Mouse (Mus musculus) hindbrain, embryonic 12.5 days (tissue): ENCODE data around the gene Adamts6. TPM values are rescaled to one million over a fixed set of nuclear protein-coding genes. Genes with fewer than 3 reads are reported as not detected.

ENCODE experiments used
- ATAC-seq: fragments of 200-750 bp; cut with Nextera tagmentation; 2 replicates; pipeline ENCODE4 v1.8.0; 2017; ENCODE audit warnings: moderate TSS enrichment; ENCODE audit not compliant: low FRiP score
- H3K27ac ChIP-seq: fragments of 300-500 bp; sonication (generic); 2 replicates; pipeline ENCODE4 v1.5.1; 2016; ENCODE audit warnings: mild to moderate bottlenecking
- H3K27me3 ChIP-seq: fragments of 300-500 bp; sonication (generic); 2 replicates; pipeline ENCODE4 v1.6.1; 2016; ENCODE audit warnings: mild to moderate bottlenecking
- H3K36me3 ChIP-seq: fragments of 300-500 bp; sonication (generic); 2 replicates; pipeline ENCODE4 v1.6.1; 2016; ENCODE audit warnings: mild to moderate bottlenecking
- H3K4me1 ChIP-seq: fragments of 300-500 bp; sonication (generic); 2 replicates; pipeline ENCODE4 v1.6.1; 2016
- H3K4me2 ChIP-seq: fragments of 300-500 bp; sonication (generic); replicated peaks from 2 replicates; pipeline ENCODE4 v1.6.1; 2016; ENCODE audit warnings: mild to moderate bottlenecking
- H3K4me3 ChIP-seq: fragments of 300-500 bp; sonication (generic); 2 replicates; pipeline ENCODE4 v1.5.1; 2016; ENCODE audit warnings: mild to moderate bottlenecking
- H3K9ac ChIP-seq: fragments of 300-500 bp; sonication (generic); 2 replicates; pipeline ENCODE4 v1.6.1; 2016; ENCODE audit warnings: mild to moderate bottlenecking, moderate library complexity
- H3K9me3 ChIP-seq: fragments of 300-500 bp; sonication (generic); replicated peaks from 2 replicates; pipeline ENCODE4 v1.6.1; 2016; ENCODE audit warnings: mild to moderate bottlenecking
- WGBS: fragments of 180-500 bp; shearing (Covaris S2); methylation state at CpG from one replicate; pipeline ENCODE4 v1.1.7; 2016; 5-methylcytosine and 5-hydroxymethylcytosine counted together
- polyA plus RNA-seq: library from polyadenylated mRNA; unstranded; fragments of >200 nt; fragmentation: Nextera tagmentation; extraction: Ambion mirVana; gene quantifications from 2 replicates; pipeline ENCODE4 v1.2.1, GENCODE M21; 2016

Gene Adamts6
- polyA plus RNA-seq: 3.9 and 4.2 TPM in 2 replicates

DNA sequence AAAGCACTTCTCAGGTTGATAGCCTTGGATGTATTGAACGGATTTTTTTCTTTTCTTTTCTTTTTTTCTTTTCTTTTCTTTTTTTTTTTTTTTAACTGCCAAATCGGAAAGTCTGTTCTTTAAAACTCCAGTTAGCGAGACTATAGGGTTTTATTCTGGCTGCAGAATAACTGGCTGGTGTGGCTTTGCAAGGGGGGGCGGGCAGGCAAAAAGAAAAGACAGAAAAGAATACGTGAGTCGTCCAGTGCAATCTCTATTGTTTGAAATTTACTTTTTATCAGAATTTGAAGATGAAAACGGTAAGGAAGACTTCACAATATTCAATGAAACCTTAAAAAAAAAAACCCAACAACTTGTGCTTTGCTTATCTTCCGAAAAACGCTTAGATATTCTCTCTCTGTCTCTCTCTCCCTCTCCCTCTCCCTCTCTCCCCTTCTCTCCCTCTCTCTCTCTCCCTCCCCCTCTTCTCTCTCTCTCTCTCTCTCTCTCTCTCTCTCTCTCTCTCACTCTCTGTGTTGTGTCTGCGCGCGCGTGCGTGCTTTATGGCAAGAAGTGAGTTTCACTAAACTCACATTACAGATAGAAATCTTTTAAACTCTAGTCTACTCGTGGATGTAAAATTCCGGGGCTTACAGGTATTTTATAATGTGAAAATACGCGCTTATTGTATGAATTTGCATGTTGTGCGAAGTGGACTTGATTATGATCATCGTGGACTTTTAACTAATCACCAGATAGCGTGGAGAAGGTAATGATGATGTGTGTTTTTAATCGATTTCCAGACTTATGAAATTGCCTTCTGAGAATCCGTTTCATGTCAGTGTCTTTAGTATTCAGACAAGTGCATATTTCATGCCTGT is at the start of gene Adamts6:
Gene Adamts6 (plus strand): TSS at position 470 of the 860 bp plus-strand sequence.
- peak within 1 kb of the TSS; percentile 39 for H3K4me3 ChIP-seq
- H3K4me2 ChIP-seq: peak within 1 kb of the TSS; percentile 58
- peak within 1 kb of the TSS; percentile 66 for H3K27ac ChIP-seq
- H3K9me3 ChIP-seq: no peaks in the 10 kb centered on the region
- H3K36me3 ChIP-seq: no peaks in the 10 kb centered on the region
- WGBS: 1% methylated on average over 23 of the region's 23 CpGs
- H3K9ac ChIP-seq: peak within 1 kb of the TSS; percentile 55
- H3K27me3 ChIP-seq: no peaks in the 10 kb centered on the region
- ATAC-seq: no peak
- H3K4me1 ChIP-seq: peaks cover 9% of the 10 kb centered on the region; the same call in 1 of the 2 replicates

DNA sequence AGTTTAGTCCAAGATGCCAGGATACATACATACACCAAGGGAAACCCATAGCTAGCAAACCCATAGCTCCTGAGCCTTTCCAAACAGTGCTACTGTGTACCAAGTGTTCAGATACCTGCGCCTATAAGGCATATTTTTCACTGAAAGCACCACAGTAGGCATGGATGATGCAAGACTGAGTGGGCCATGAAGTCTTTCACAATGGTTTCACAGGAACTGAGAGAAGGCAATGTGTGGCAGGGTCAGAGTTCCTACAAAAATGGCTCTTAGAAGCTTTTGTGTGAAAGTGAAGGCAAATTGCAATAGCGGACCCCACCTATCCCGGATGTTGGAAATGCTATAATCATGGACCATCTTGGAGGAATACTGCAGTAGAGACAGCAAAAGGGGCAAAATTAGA is 28.6 kb upstream of the Adamts6 start:
- Histone ChIP-seq H3K4me3 (no peak overlapping the region), H3K4me2 (no peak overlapping the region), H3K4me1 (no peaks in the 10 kb centered on the region), H3K27ac (no peak overlapping the region), H3K9ac (no peak overlapping the region), H3K27me3 (no peaks in the 10 kb centered on the region), H3K9me3 (no peaks in the 10 kb centered on the region), H3K36me3 (no peaks in the 10 kb centered on the region)
- 95% methylated on average over 3 of the region's 3 CpGs for WGBS
- no peak for ATAC-seq

DNA sequence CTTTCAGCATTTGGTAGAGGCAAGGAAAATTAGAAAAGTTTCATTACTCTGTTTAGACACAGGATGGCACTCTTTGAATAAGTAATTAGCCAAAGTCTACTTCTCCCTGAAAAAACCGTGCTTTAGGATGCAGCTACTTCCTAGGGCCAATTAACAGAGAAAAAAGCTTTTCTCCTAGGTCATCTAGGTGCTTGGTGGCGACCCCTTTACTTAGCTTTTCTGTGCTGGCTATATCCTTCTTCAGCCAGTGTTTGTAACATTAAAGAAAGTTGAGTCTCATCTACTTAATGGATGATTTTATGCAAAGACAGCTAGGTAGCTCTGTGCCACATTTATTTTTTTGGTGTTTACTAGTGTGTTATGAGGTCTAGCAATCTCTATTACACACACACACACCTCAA is 2.6 kb upstream of the Adamts6 start:
- no peak overlapping the region for H3K9ac ChIP-seq
- 2% methylated on average over 2 of the region's 2 CpGs for WGBS
- H3K4me3 ChIP-seq: no peak overlapping the region
- no peak for ATAC-seq
- no peaks in the 10 kb centered on the region for H3K9me3 ChIP-seq
- 0 out of 2 replicates have a peak overlapping the region, but pooled peaks have one; percentile 11 for H3K4me2 ChIP-seq
- H3K36me3 ChIP-seq: no peaks in the 10 kb centered on the region
- peaks cover 9% of the 10 kb centered on the region; the same call in 1 of the 2 replicates for H3K4me1 ChIP-seq
- no peaks in the 10 kb centered on the region for H3K27me3 ChIP-seq
- H3K27ac ChIP-seq: no peak overlapping the region

DNA sequence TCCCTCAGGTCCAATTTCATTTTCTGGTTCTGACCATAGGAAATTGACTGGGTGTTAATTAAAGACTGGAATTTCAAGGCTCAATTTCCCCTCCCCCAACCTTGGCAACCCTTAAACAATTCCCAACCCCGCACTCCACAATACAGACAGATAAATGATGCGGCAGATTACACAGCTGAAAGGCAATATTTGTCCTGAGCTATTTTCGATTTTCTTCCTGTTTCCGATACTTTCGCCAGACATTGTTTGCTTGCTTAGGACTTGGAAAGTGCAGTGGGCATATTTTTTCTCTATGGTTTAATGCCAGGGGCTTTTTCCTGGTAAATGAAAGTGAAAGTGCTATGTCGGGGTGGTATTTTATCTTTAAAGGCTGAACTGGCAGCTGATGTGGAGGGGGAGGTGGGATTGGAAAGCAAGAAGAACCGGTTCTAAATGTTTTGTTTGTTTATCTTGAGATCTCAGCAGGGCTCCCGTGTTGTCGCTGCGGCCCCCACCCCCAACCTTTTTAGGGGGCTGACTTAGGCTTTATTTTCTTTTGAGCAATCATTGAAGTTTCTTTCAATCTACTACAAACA is 1.8 kb upstream of the Adamts6 start:
- H3K27ac ChIP-seq: peak overlapping the region; percentile 24
- no peaks in the 10 kb centered on the region for H3K36me3 ChIP-seq
- WGBS: 2% methylated on average over 10 of the region's 10 CpGs
- H3K4me1 ChIP-seq: peaks cover 9% of the 10 kb centered on the region; the same call in 1 of the 2 replicates
- no peaks in the 10 kb centered on the region for H3K27me3 ChIP-seq
- H3K4me3 ChIP-seq: peak overlapping the region; percentile 39
- no peak for ATAC-seq
- H3K4me2 ChIP-seq: peak overlapping the region; percentile 58
- peak overlapping the region; percentile 47; the same call in 1 of the 2 replicates for H3K9ac ChIP-seq
- H3K9me3 ChIP-seq: no peaks in the 10 kb centered on the region

DNA sequence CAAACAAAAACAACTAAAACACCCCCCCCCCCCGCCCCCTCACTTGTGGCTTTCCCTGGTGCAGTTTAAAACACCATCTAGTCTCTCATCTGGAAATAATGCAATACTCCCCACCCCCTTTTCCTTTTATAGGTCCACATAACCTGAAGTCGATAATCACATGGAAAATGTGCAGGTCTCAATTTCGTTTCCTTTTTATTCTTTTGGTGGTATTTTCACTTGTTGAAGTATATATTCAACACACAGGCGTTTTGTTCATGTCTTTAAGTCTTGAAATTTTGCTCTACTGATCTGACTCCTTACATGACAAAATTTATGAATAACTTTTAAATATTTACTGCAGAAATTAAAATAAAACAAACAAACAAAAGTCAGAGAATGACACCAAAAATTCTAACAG is 1.3 kb upstream of the Adamts6 start:
- no peaks in the 10 kb centered on the region for H3K27me3 ChIP-seq
- WGBS: under 1% methylated on average over 4 of the region's 4 CpGs
- H3K27ac ChIP-seq: peak overlapping the region; percentile 66
- peak overlapping the region; percentile 39 for H3K4me3 ChIP-seq
- peak overlapping the region; percentile 58 for H3K4me2 ChIP-seq
- no peaks in the 10 kb centered on the region for H3K36me3 ChIP-seq
- peak overlapping the region; percentile 47; the same call in 1 of the 2 replicates for H3K9ac ChIP-seq
- peak; percentile 25; the same call in 1 of the 2 replicates for ATAC-seq
- peaks cover 9% of the 10 kb centered on the region; the same call in 1 of the 2 replicates for H3K4me1 ChIP-seq
- H3K9me3 ChIP-seq: no peaks in the 10 kb centered on the region

DNA sequence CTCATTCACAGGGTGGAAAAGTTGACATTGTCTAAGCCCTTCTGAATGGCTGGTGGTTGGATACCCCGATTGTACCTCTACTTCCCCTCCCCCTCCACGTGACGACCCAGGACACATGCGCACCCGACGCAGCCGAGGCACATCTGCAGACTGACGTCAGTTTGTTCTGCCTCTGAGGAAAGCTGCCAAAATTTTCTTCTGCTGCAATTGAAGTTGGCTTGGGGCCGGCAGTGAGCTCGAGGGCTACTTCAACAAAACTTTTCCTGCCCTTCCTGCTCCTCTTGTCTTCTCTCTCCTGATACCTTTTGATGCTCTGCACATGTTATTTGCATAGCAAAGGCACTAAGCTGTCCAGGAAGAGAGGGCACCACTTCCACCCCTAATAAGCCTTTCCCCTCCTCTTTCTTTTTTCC is 732 bp upstream of the Adamts6 start:
- Histone ChIP-seq H3K4me2 (peak overlapping the region; percentile 58), H3K27me3 (no peaks in the 10 kb centered on the region)
- peak; percentile 91 for ATAC-seq

DNA sequence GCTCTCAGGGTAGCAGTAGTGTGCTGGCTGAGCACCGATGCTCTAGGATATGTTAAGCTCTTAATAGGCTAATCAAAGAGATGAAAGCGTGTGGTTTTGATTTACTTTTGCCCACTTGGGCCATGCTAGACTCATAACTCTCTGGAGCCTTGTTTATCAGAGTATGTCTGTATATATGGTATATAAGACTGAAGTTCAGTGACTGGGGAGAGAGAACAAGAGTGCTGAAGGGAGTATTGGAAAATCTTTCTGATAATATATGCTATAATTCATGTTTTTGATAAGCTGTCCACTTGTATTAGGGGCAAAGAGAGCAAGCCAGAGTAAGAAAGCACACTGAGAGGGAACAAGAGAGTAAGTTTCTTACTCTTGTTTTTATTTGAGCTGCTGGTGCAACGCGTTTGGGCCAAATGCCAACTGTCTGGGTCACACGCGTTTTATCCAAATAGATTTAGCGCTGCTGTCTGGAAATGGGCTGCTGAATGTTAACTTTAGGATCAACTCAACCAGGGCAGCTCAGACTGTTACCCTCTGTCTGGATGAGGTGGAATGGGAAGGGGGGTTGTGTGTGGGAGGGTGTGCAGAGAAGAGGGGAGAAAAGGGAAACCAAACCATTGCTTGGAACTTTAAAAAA is 708 bp downstream of the Adamts6 start:
- H3K4me2 ChIP-seq: peak overlapping the region; percentile 58
- peak overlapping the region; percentile 55 for H3K9ac ChIP-seq
- no peaks in the 10 kb centered on the region for H3K9me3 ChIP-seq
- H3K36me3 ChIP-seq: no peaks in the 10 kb centered on the region
- peak overlapping the region; percentile 66 for H3K27ac ChIP-seq
- peak; percentile 51 for ATAC-seq
- H3K4me3 ChIP-seq: peak overlapping the region; percentile 39
- H3K27me3 ChIP-seq: no peaks in the 10 kb centered on the region
- 2% methylated on average over 7 of the region's 7 CpGs for WGBS
- peaks cover 9% of the 10 kb centered on the region; the same call in 1 of the 2 replicates for H3K4me1 ChIP-seq

More for the DNA sequence above, 732 bp upstream of the Adamts6 start:
- Histone ChIP-seq H3K4me1 (peaks cover 9% of the 10 kb centered on the region; the same call in 1 of the 2 replicates), H3K9ac (peak overlapping the region; percentile 43; the same call in 1 of the 2 replicates), H3K36me3 (no peaks in the 10 kb centered on the region), H3K27ac (peak overlapping the region; percentile 66), H3K9me3 (no peaks in the 10 kb centered on the region), H3K4me3 (peak overlapping the region; percentile 39)
- WGBS: 0% methylated on average over 10 of the region's 10 CpGs

DNA sequence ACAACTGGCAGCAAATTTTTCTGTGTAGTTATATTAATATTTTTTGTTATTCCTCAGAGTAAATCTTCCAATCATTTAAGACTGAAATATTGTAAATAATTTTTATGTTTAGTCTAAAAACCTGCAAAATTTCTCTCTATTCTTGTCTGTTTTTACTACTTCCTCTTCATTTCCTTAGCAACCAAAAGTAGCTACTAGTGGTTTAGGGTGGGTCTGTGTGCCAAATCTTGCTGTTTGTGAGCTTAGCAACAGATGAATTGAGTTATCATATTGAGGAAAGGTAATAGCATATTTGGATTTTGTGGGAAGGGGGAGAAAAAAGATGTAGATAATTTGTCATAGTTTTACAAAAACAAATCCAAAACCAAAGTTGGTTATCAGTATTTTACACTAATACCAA is 1.5 kb downstream of the Adamts6 start:
- peaks cover 9% of the 10 kb centered on the region; the same call in 1 of the 2 replicates for H3K4me1 ChIP-seq
- H3K4me3 ChIP-seq: no peak overlapping the region

DNA sequence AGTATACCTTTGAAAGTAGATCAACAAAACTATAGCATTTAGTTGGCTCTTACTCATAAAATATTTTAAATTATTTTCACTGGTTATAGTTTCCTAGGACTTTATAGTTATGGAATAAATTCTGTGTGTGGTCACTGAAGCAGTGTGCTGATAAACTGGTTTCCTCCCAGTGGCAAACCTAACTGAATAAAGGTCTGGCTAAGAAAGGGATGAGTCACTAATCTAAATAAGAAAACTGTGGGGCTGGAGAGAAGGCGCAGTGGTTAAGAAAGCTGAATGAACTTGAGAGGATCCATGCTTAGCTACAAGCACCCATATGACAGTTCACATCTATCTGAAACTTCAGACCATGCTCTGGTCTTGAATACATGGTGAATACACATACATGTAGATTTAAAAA is 7.8 kb downstream of the Adamts6 start:
- H3K4me2 ChIP-seq: no peak overlapping the region

More for the DNA sequence above, 1.5 kb downstream of the Adamts6 start:
- ATAC-seq: no peak
- no peaks in the 10 kb centered on the region for H3K27me3 ChIP-seq
- H3K4me2 ChIP-seq: peak overlapping the region; percentile 58
- H3K36me3 ChIP-seq: no peaks in the 10 kb centered on the region
- H3K9ac ChIP-seq: no peak overlapping the region
- no peaks in the 10 kb centered on the region for H3K9me3 ChIP-seq
- H3K27ac ChIP-seq: no peak overlapping the region

DNA sequence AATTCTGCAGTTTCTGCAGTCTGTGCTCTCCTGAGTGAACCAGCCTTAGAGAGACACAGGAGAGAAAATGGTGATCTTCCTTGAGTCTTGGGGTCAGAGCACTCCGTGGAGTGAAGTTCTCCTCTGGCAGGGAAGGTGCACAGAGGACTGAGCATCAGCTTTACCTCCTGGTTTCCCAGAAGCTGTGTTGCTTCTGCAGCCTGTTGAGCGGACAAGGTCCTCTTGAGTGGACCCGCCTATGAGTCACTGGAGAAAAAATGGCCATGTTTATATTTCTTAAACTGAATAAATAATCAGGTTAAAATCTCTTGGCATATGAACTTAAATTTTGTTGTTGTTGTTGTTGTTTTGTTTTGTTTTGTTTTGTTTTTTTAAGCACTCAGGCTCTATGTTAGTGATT is 41.7 kb downstream of the Adamts6 start:
- WGBS: 93% methylated on average over 3 of the region's 3 CpGs
- Histone ChIP-seq H3K36me3 (no peaks in the 10 kb centered on the region), H3K4me1 (no peaks in the 10 kb centered on the region), H3K9ac (no peak overlapping the region), H3K4me3 (no peak overlapping the region), H3K4me2 (no peak overlapping the region), H3K9me3 (no peaks in the 10 kb centered on the region), H3K27me3 (no peaks in the 10 kb centered on the region), H3K27ac (no peak overlapping the region)
- no peak for ATAC-seq

More for the DNA sequence above, 7.8 kb downstream of the Adamts6 start:
- Histone ChIP-seq H3K4me1 (no peaks in the 10 kb centered on the region), H3K27ac (no peak overlapping the region), H3K36me3 (peaks cover 3% of the 10 kb centered on the region; the same call in 1 of the 2 replicates), H3K4me3 (no peak overlapping the region), H3K9ac (no peak overlapping the region), H3K27me3 (no peaks in the 10 kb centered on the region), H3K9me3 (no peaks in the 10 kb centered on the region)
- ATAC-seq: no peak
- WGBS: 93% methylated on average over 1 of the region's 1 CpGs

DNA sequence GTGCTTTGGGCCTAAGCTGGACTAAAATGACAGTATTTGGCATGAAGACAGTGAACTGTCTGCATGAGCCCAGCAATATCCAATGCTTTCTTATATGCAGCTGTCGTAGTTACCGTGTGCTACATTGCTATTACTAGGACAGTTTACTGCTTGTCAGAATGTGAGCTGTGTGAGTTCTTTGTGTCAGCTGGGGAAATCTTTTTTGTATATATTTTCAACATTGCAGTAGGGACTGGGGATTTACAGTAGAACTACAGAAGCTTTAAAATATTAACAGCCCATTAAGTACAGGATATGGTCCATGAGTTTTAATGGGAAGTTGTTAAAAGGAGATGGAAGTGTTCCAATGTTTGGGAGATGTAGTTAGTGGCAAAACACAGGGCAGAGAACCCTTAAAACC is 42.1 kb downstream of the Adamts6 start:
- Histone ChIP-seq H3K27ac (no peak overlapping the region), H3K27me3 (no peaks in the 10 kb centered on the region), H3K4me3 (no peak overlapping the region), H3K4me1 (no peaks in the 10 kb centered on the region), H3K9ac (no peak overlapping the region), H3K36me3 (no peaks in the 10 kb centered on the region), H3K9me3 (no peaks in the 10 kb centered on the region), H3K4me2 (no peak overlapping the region)
- 97% methylated on average over 2 of the region's 2 CpGs for WGBS
- ATAC-seq: no peak

DNA sequence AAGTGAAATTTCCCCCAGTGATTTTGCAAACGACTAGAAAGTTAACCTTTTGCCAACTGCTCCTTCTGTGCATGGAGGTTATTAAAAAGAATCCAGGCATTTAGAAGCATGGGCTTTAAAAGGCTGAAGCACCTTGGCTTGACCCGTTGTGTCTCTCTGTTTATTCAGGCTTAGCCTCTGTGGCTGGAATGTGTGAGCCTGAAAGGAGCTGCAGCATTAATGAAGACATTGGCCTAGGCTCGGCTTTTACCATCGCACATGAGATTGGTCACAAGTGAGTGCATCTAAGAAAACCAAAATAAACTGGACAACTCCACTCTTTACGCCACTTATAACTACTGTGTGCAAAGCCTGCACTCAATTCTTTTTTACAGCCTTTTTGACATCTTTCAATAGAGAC is 65.0 kb downstream of the Adamts6 start:
- H3K27ac ChIP-seq: no peak overlapping the region
- no peaks in the 10 kb centered on the region for H3K4me1 ChIP-seq
- H3K36me3 ChIP-seq: peaks cover 6% of the 10 kb centered on the region; the same call in 1 of the 2 replicates
- 46% methylated on average over 5 of the region's 5 CpGs for WGBS
- H3K4me3 ChIP-seq: no peak overlapping the region
- no peak for ATAC-seq
- H3K9ac ChIP-seq: no peak overlapping the region
- H3K4me2 ChIP-seq: no peak overlapping the region
- H3K27me3 ChIP-seq: no peaks in the 10 kb centered on the region
- no peaks in the 10 kb centered on the region for H3K9me3 ChIP-seq
